ENCODE assay signal across 8 mouse cellular contexts in genomic region chr1:58445861-58446260, GRCm38 (mm10). TPM values are rescaled to one million over a fixed set of nuclear protein-coding genes. Genes with fewer than 3 reads are reported as not detected.
DNase-seq lines count a peak whose midpoint lies in the region; ATAC-seq and TF ChIP-seq lines count a peak whose summit lies in the region.

No protein-coding gene starts in this region.

- no peak for TF ChIP-seq CTCF in cerebellum, adult 2 months (IDR thresholded peaks at IDR 0.05; ENCODE audit: borderline replicate concordance, insufficient read depth, low read depth, low read length)
- no peak for TF ChIP-seq CTCF in thymus, adult 2 months (IDR thresholded peaks at IDR 0.05; ENCODE audit: borderline replicate concordance, control insufficient read depth, extremely low read depth, insufficient read depth, low read length, poor library complexity)

- H3K4me3 ChIP-seq in cerebellum, adult 2 months (replicated peaks; ENCODE audit: insufficient read depth, low read depth, low read length), result peak overlapping the region; percentile 69
- H3K4me3 ChIP-seq in thymus, adult 2 months (ENCODE audit: control insufficient read depth, insufficient read depth, low read length), result peak overlapping the region; percentile 88
- peak overlapping the region; percentile 76 for H3K4me3 ChIP-seq in liver, embryonic 12.5 days

- H3K4me1 ChIP-seq in cerebellum, adult 2 months (ENCODE audit: control insufficient read depth, insufficient read depth, low read length), result peaks cover 9% of the 10 kb centered on the region
- peaks cover 3% of the 10 kb centered on the region for H3K4me1 ChIP-seq in thymus, adult 2 months (replicated peaks; ENCODE audit: control insufficient read depth, insufficient read depth, low read length)
- peaks cover 42% of the 10 kb centered on the region for H3K4me1 ChIP-seq in liver, embryonic 12.5 days

- peak overlapping the region; percentile 80 for H3K9ac ChIP-seq in liver, embryonic 12.5 days

- no peaks in the 10 kb centered on the region for H3K9me3 ChIP-seq in liver, embryonic 12.5 days (replicated peaks)

- no peak for ATAC-seq in liver, embryonic 12.5 days
- ATAC-seq in megakaryocyte-erythroid progenitor cell, adult 5-6 weeks (replicated peaks; ENCODE audit: low FRiP score, low TSS enrichment, poor library complexity, severe bottlenecking), result no peak

- H3K36me3 ChIP-seq in thymus, adult 2 months (ENCODE audit: control insufficient read depth, insufficient read depth, low read length), result peaks cover 3% of the 10 kb centered on the region; the same call in 1 of the 2 replicates
- H3K36me3 ChIP-seq in liver, embryonic 12.5 days, result peaks cover 46% of the 10 kb centered on the region

- TF ChIP-seq POLR2A in cerebellum, adult 2 months (IDR thresholded peaks at IDR 0.05; ENCODE audit: borderline replicate concordance, insufficient read depth, low read length), result no peak
- no peak for TF ChIP-seq POLR2A in thymus, adult 2 months (IDR thresholded peaks at IDR 0.05; ENCODE audit: control insufficient read depth, extremely low read depth, insufficient read depth, low read length, poor library complexity)

- H3K4me2 ChIP-seq in liver, embryonic 12.5 days, result peak overlapping the region; percentile 84

- no peaks in the 10 kb centered on the region for H3K27me3 ChIP-seq in cerebellum, adult 2 months (ENCODE audit: control insufficient read depth, insufficient read depth, low read length)
- H3K27me3 ChIP-seq in thymus, adult 2 months (ENCODE audit: control insufficient read depth, insufficient read depth, low read length), result no peaks in the 10 kb centered on the region
- H3K27me3 ChIP-seq in liver, embryonic 12.5 days (replicated peaks), result no peaks in the 10 kb centered on the region

- H3K27ac ChIP-seq in cerebellum, adult 2 months (ENCODE audit: insufficient read depth, low read length), result no peak overlapping the region
- peak overlapping the region; percentile 87; the same call in 1 of the 2 replicates for H3K27ac ChIP-seq in thymus, adult 2 months (ENCODE audit: control insufficient read depth, insufficient read depth, low read length)
- H3K27ac ChIP-seq in liver, embryonic 12.5 days, result peak overlapping the region; percentile 85

- DNase-seq in cerebellum, adult 2 months, result peak in 1 of 2 experiments; percentile 11
- no peak for DNase-seq in cerebellum, adult 11-12 months
- DNase-seq in thymus, adult 2 months, result no peak
- DNase-seq in thymus, postnatal 36 days, result no peak
- peak; percentile 12 for DNase-seq in thymus, postnatal 4 days
- DNase-seq in adrenal gland, adult 18-20 months (ENCODE audit: low spot score in 2 of 2), result no peak

- WGBS in cerebellum, adult 2 months, result under 1% methylated on average over 11 of the region's 11 CpGs
- WGBS in thymus, adult 2 months, result 3% methylated on average over 11 of the region's 11 CpGs
- WGBS in liver, embryonic 12.5 days (ENCODE audit: insufficient replicate concordance), result 4% methylated on average over 11 of the region's 11 CpGs

RNA-seq across cellular contexts. Expression of gene Ppil3, which starts 0.6 kb away (rescaled TPM):
- 30.0 and 31.0 TPM in 2 replicates for polyA plus RNA-seq in cerebellum, adult 2 months (2012; rRNA removed)
- polyA plus RNA-seq in thymus, adult 2 months (2012; rRNA removed), result 19.6 and 30.4 TPM in 2 replicates
- 34.0 and 39.9 TPM in 2 replicates for polyA plus RNA-seq in liver, embryonic 12.5 days (2016; fragmentation: Nextera tagmentation; extraction: Ambion mirVana)
- total RNA-seq in adrenal gland, adult 18-20 months (2021), result 10 to 100 TPM; 27.9 to 29.4 TPM
- total RNA-seq in megakaryocyte-erythroid progenitor cell, adult 5-6 weeks (2014; fragmentation: Nextera tagmentation), result 96.1 and 99.1 TPM in 2 replicates
- total RNA-seq in megakaryocyte-erythroid progenitor cell, adult 5-6 weeks (2017), result 86.2 and 94.3 TPM in 2 replicates

RNA-seq across cellular contexts. Expression of gene Nif3l1, which starts 0.9 kb away (rescaled TPM):
- 29.1 and 32.4 TPM in 2 replicates for polyA plus RNA-seq in cerebellum, adult 2 months (2012; rRNA removed)
- polyA plus RNA-seq in thymus, adult 2 months (2012; rRNA removed), result 18.6 and 19.0 TPM in 2 replicates
- polyA plus RNA-seq in liver, embryonic 12.5 days (2016; fragmentation: Nextera tagmentation; extraction: Ambion mirVana), result 25.2 TPM in 2 replicates
- 10 to 100 TPM; 15.6 to 17.7 TPM for total RNA-seq in adrenal gland, adult 18-20 months (2021)
- total RNA-seq in megakaryocyte-erythroid progenitor cell, adult 5-6 weeks (2014; fragmentation: Nextera tagmentation), result 30.9 and 45.4 TPM in 2 replicates
- total RNA-seq in megakaryocyte-erythroid progenitor cell, adult 5-6 weeks (2017), result 56.8 and 79.4 TPM in 2 replicates

RNA-seq across cellular contexts. Expression of gene Clk1, which starts 22.0 kb away (rescaled TPM):
- polyA plus RNA-seq in cerebellum, adult 2 months (2012; rRNA removed), result 252 TPM in 2 replicates
- polyA plus RNA-seq in thymus, adult 2 months (2012; rRNA removed), result 85.3 and 112 TPM in 2 replicates
- polyA plus RNA-seq in liver, embryonic 12.5 days (2016; fragmentation: Nextera tagmentation; extraction: Ambion mirVana), result 96.2 and 96.4 TPM in 2 replicates
- total RNA-seq in adrenal gland, adult 18-20 months (2021), result 100 to 1,000 TPM; 134 to 201 TPM
- total RNA-seq in megakaryocyte-erythroid progenitor cell, adult 5-6 weeks (2014; fragmentation: Nextera tagmentation), result 269 and 310 TPM in 2 replicates
- total RNA-seq in megakaryocyte-erythroid progenitor cell, adult 5-6 weeks (2017), result 403 and 497 TPM in 2 replicates

RNA-seq across cellular contexts. Expression of gene Bzw1, which starts 53.2 kb away (rescaled TPM):
- polyA plus RNA-seq in cerebellum, adult 2 months (2012; rRNA removed), result 72.1 and 72.3 TPM in 2 replicates
- polyA plus RNA-seq in thymus, adult 2 months (2012; rRNA removed), result 42.1 and 44.7 TPM in 2 replicates
- 225 and 229 TPM in 2 replicates for polyA plus RNA-seq in liver, embryonic 12.5 days (2016; fragmentation: Nextera tagmentation; extraction: Ambion mirVana)
- total RNA-seq in adrenal gland, adult 18-20 months (2021), result 100 to 1,000 TPM; 155 to 172 TPM
- total RNA-seq in megakaryocyte-erythroid progenitor cell, adult 5-6 weeks (2014; fragmentation: Nextera tagmentation), result 135 and 139 TPM in 2 replicates
- 242 and 249 TPM in 2 replicates for total RNA-seq in megakaryocyte-erythroid progenitor cell, adult 5-6 weeks (2017)

RNA-seq across cellular contexts. Expression of gene Orc2, which starts 59.0 kb away (rescaled TPM):
- 21.6 and 22.6 TPM in 2 replicates for polyA plus RNA-seq in cerebellum, adult 2 months (2012; rRNA removed)
- 22.9 and 28.1 TPM in 2 replicates for polyA plus RNA-seq in thymus, adult 2 months (2012; rRNA removed)
- 55.9 and 62.2 TPM in 2 replicates for polyA plus RNA-seq in liver, embryonic 12.5 days (2016; fragmentation: Nextera tagmentation; extraction: Ambion mirVana)
- 10 to 100 TPM; 21.5 to 23.1 TPM for total RNA-seq in adrenal gland, adult 18-20 months (2021)
- 101 and 111 TPM in 2 replicates for total RNA-seq in megakaryocyte-erythroid progenitor cell, adult 5-6 weeks (2014; fragmentation: Nextera tagmentation)
- total RNA-seq in megakaryocyte-erythroid progenitor cell, adult 5-6 weeks (2017), result 138 and 155 TPM in 2 replicates
